Comparison of ENCODE assay signal across 26 mouse cellular contexts in genomic region chr5:92741802-92742201, GRCm38 (mm10).
"Had no signal": no experiment of that assay in that cellular context is flagged by ENCODE, and none has a peak within 500 bp of the region (broad histone marks: within the 10 kb centered on the region; RNA-seq: fewer than 3 reads in every experiment).

No protein-coding gene starts in this region.

- H3K36me3 ChIP-seq: embryonic facial prominence, embryonic 10.5 days; embryonic facial prominence, embryonic 12.5 days; embryonic facial prominence, embryonic 13.5 days; embryonic facial prominence, embryonic 15.5 days; forebrain, embryonic 15.5 days had no signal

- H3K9ac ChIP-seq: embryonic facial prominence, embryonic 12.5 days; embryonic facial prominence, embryonic 13.5 days; embryonic facial prominence, embryonic 15.5 days; forebrain, embryonic 13.5 days; forebrain, embryonic 15.5 days; forebrain, postnatal 0 days had no signal

- H3K9me3 ChIP-seq: embryonic facial prominence, embryonic 10.5 days; embryonic facial prominence, embryonic 12.5 days; embryonic facial prominence, embryonic 13.5 days; embryonic facial prominence, embryonic 15.5 days; forebrain, embryonic 15.5 days had no signal

- H3K4me1 ChIP-seq: embryonic facial prominence, embryonic 12.5 days; embryonic facial prominence, embryonic 13.5 days; embryonic facial prominence, embryonic 15.5 days; forebrain, embryonic 15.5 days had no signal

- ATAC-seq: forebrain, embryonic 13.5 days; forebrain, embryonic 14.5 days; forebrain, embryonic 15.5 days; forebrain, embryonic 16.5 days; forebrain, postnatal 0 days had no signal

- H3K4me2 ChIP-seq: embryonic facial prominence, embryonic 12.5 days; embryonic facial prominence, embryonic 13.5 days; embryonic facial prominence, embryonic 15.5 days; forebrain, embryonic 13.5 days; forebrain, embryonic 15.5 days; heart, embryonic 11.5 days had no signal

- H3K4me3 ChIP-seq: embryonic facial prominence, embryonic 10.5 days; embryonic facial prominence, embryonic 12.5 days; embryonic facial prominence, embryonic 13.5 days; embryonic facial prominence, embryonic 15.5 days; erythroblast, embryonic 14.5 days; forebrain, embryonic 13.5 days; forebrain, embryonic 15.5 days; gastrocnemius, adult 2 months; heart, adult 2 months had no signal

- H3K27me3 ChIP-seq: embryonic facial prominence, embryonic 12.5 days; embryonic facial prominence, embryonic 13.5 days; embryonic facial prominence, embryonic 15.5 days; forebrain, embryonic 13.5 days; forebrain, embryonic 15.5 days had no signal

- H3K27ac ChIP-seq: embryonic facial prominence, embryonic 10.5 days; embryonic facial prominence, embryonic 12.5 days; embryonic facial prominence, embryonic 13.5 days; embryonic facial prominence, embryonic 15.5 days; forebrain, embryonic 13.5 days; forebrain, embryonic 15.5 days; gastrocnemius, adult 2 months; heart, adult 2 months had no signal

- DNase-seq: cerebellum, adult 8-10 months; cerebellum, adult 9-10 months; cerebellum, adult 9-11 months; cerebellum, postnatal 10 days; cerebellum, postnatal 14 days; cerebellum, postnatal 25 days; cerebellum, postnatal 36 days; embryo, embryonic 11 days; forebrain, postnatal 0 days; gastrocnemius, adult 2 months; gastrocnemius, postnatal 10 days; gastrocnemius, postnatal 14 days; gastrocnemius, postnatal 25 days; gastrocnemius, postnatal 36 days; heart, adult 18-20 months; heart, adult 2 months had no signal
